Comparison of ENCODE assay signal across 13 mouse cellular contexts in genomic region chr2:59422291-59423242, GRCm38 (mm10).
A peak's percentile ranks its signal among the peaks of the same experiment; 100 is the strongest.
DNase-seq lines count a peak whose midpoint lies in the region; ATAC-seq lines count a peak whose summit lies in the region.
"Had no signal": no experiment of that assay in that cellular context is flagged by ENCODE, and none has a peak within 500 bp of the region (broad histone marks: within the 10 kb centered on the region; RNA-seq: fewer than 3 reads in every experiment).

No protein-coding gene starts in this region.

- no peak overlapping the region for H3K9ac ChIP-seq in embryonic facial prominence, embryonic 13.5 days
- no peak overlapping the region for H3K9ac ChIP-seq in lung, embryonic 16.5 days (ENCODE audit: low read length)
- H3K9ac ChIP-seq in intestine, embryonic 15.5 days, result no peak overlapping the region
- no peak overlapping the region for H3K9ac ChIP-seq in stomach, embryonic 16.5 days (ENCODE audit: low read length)
- H3K9ac ChIP-seq in hindbrain, embryonic 14.5 days, result no peak overlapping the region
- H3K9ac ChIP-seq: forebrain, postnatal 0 days; neural tube, embryonic 12.5 days had no signal

- H3K36me3 ChIP-seq in embryonic facial prominence, embryonic 13.5 days, result no peaks in the 10 kb centered on the region
- H3K36me3 ChIP-seq in embryonic facial prominence, embryonic 10.5 days (replicated peaks), result no peaks in the 10 kb centered on the region
- H3K36me3 ChIP-seq in lung, embryonic 16.5 days (ENCODE audit: control insufficient read depth, insufficient read depth, low read length), result no peaks in the 10 kb centered on the region
- no peaks in the 10 kb centered on the region for H3K36me3 ChIP-seq in intestine, embryonic 15.5 days
- H3K36me3 ChIP-seq in stomach, embryonic 16.5 days (ENCODE audit: control insufficient read depth, insufficient read depth, low read length), result no peaks in the 10 kb centered on the region
- no peaks in the 10 kb centered on the region for H3K36me3 ChIP-seq in hindbrain, embryonic 14.5 days (replicated peaks; ENCODE audit: control insufficient read depth, insufficient read depth)
- H3K36me3 ChIP-seq: hindbrain, embryonic 10.5 days; neural tube, embryonic 12.5 days had no signal

- no peaks in the 10 kb centered on the region for H3K27me3 ChIP-seq in embryonic facial prominence, embryonic 13.5 days
- H3K27me3 ChIP-seq in embryonic facial prominence, embryonic 10.5 days (replicated peaks; ENCODE audit: low read depth, poor library complexity, severe bottlenecking), result no peaks in the 10 kb centered on the region
- H3K27me3 ChIP-seq in lung, embryonic 16.5 days (ENCODE audit: control insufficient read depth, insufficient read depth, low read depth, low read length), result no peaks in the 10 kb centered on the region
- H3K27me3 ChIP-seq in intestine, embryonic 15.5 days (replicated peaks), result no peaks in the 10 kb centered on the region
- no peaks in the 10 kb centered on the region for H3K27me3 ChIP-seq in stomach, embryonic 16.5 days (ENCODE audit: control insufficient read depth, insufficient read depth, low read length)
- H3K27me3 ChIP-seq in hindbrain, embryonic 14.5 days (ENCODE audit: control insufficient read depth, insufficient read depth, low read length), result no peaks in the 10 kb centered on the region
- H3K27me3 ChIP-seq: neural tube, embryonic 12.5 days had no signal

- H3K4me3 ChIP-seq in embryonic facial prominence, embryonic 13.5 days, result no peak overlapping the region
- H3K4me3 ChIP-seq in embryonic facial prominence, embryonic 10.5 days, result no peak overlapping the region
- no peak overlapping the region for H3K4me3 ChIP-seq in lung, embryonic 16.5 days (ENCODE audit: low read length)
- H3K4me3 ChIP-seq in intestine, embryonic 15.5 days (replicated peaks), result no peak overlapping the region
- H3K4me3 ChIP-seq in stomach, embryonic 16.5 days (replicated peaks; ENCODE audit: low read length), result no peak overlapping the region
- no peak overlapping the region for H3K4me3 ChIP-seq in hindbrain, embryonic 14.5 days (replicated peaks; ENCODE audit: low read length)
- H3K4me3 ChIP-seq: hindbrain, embryonic 10.5 days; megakaryocyte, embryonic 14.5 days; neural tube, embryonic 12.5 days had no signal

- WGBS in embryonic facial prominence, embryonic 13.5 days, result 61% methylated on average over 10 of the region's 10 CpGs
- 76% methylated on average over 10 of the region's 10 CpGs for WGBS in embryonic facial prominence, embryonic 10.5 days
- 69% methylated on average over 10 of the region's 10 CpGs for WGBS in lung, embryonic 16.5 days
- 52% methylated on average over 10 of the region's 10 CpGs for WGBS in intestine, embryonic 15.5 days
- WGBS in stomach, embryonic 16.5 days, result 61% methylated on average over 10 of the region's 10 CpGs
- 82% methylated on average over 10 of the region's 10 CpGs for WGBS in hindbrain, embryonic 14.5 days

- peaks cover 16% of the 10 kb centered on the region for H3K4me1 ChIP-seq in embryonic facial prominence, embryonic 13.5 days
- H3K4me1 ChIP-seq in embryonic facial prominence, embryonic 10.5 days, result peaks cover 19% of the 10 kb centered on the region
- peaks cover 6% of the 10 kb centered on the region; the same call in 1 of the 2 replicates for H3K4me1 ChIP-seq in lung, embryonic 16.5 days (replicated peaks; ENCODE audit: control insufficient read depth, insufficient read depth, low read length)
- peaks cover 6% of the 10 kb centered on the region for H3K4me1 ChIP-seq in intestine, embryonic 15.5 days (replicated peaks)
- peaks cover 15% of the 10 kb centered on the region for H3K4me1 ChIP-seq in stomach, embryonic 16.5 days (ENCODE audit: control insufficient read depth, insufficient read depth, low read length)
- no peaks in the 10 kb centered on the region for H3K4me1 ChIP-seq in hindbrain, embryonic 14.5 days (replicated peaks; ENCODE audit: control insufficient read depth, insufficient read depth, low read length)
- H3K4me1 ChIP-seq: megakaryocyte, embryonic 14.5 days had no signal

- H3K4me2 ChIP-seq in embryonic facial prominence, embryonic 13.5 days, result no peak overlapping the region
- H3K4me2 ChIP-seq in lung, embryonic 16.5 days (ENCODE audit: low read depth, low read length), result no peak overlapping the region
- no peak overlapping the region for H3K4me2 ChIP-seq in intestine, embryonic 15.5 days (replicated peaks)
- no peak overlapping the region for H3K4me2 ChIP-seq in stomach, embryonic 16.5 days (ENCODE audit: low read depth, low read length)
- H3K4me2 ChIP-seq in hindbrain, embryonic 14.5 days (replicated peaks), result no peak overlapping the region
- H3K4me2 ChIP-seq: neural tube, embryonic 12.5 days had no signal

- H3K9me3 ChIP-seq in embryonic facial prominence, embryonic 13.5 days, result no peaks in the 10 kb centered on the region
- H3K9me3 ChIP-seq in embryonic facial prominence, embryonic 10.5 days, result no peaks in the 10 kb centered on the region
- no peaks in the 10 kb centered on the region for H3K9me3 ChIP-seq in lung, embryonic 16.5 days (ENCODE audit: control insufficient read depth, low read length)
- no peaks in the 10 kb centered on the region for H3K9me3 ChIP-seq in intestine, embryonic 15.5 days
- no peaks in the 10 kb centered on the region for H3K9me3 ChIP-seq in stomach, embryonic 16.5 days (replicated peaks; ENCODE audit: control insufficient read depth, low read length)
- no peaks in the 10 kb centered on the region for H3K9me3 ChIP-seq in hindbrain, embryonic 14.5 days (ENCODE audit: control insufficient read depth, low read length)
- H3K9me3 ChIP-seq: hindbrain, embryonic 10.5 days; neural tube, embryonic 12.5 days had no signal

- no peak for ATAC-seq in embryonic facial prominence, embryonic 13.5 days (ENCODE audit: insufficient number of reproducible peaks, insufficient read depth, low FRiP score, low TSS enrichment, low read depth)
- ATAC-seq in lung, embryonic 16.5 days (ENCODE audit: low read depth), result peak; percentile 59
- peak; percentile 64 for ATAC-seq in intestine, embryonic 15.5 days
- ATAC-seq in stomach, embryonic 16.5 days (ENCODE audit: insufficient read depth, low FRiP score), result peak; percentile 53; the same call in 1 of the 2 replicates
- no peak for ATAC-seq in hindbrain, embryonic 14.5 days (ENCODE audit: low FRiP score)
- ATAC-seq: forebrain, postnatal 0 days had no signal

- 0 out of 2 replicates have a peak overlapping the region, but pooled peaks have one; percentile 16 for H3K27ac ChIP-seq in embryonic facial prominence, embryonic 13.5 days
- no peak overlapping the region for H3K27ac ChIP-seq in embryonic facial prominence, embryonic 10.5 days (replicated peaks)
- peak overlapping the region; percentile 82 for H3K27ac ChIP-seq in lung, embryonic 16.5 days (ENCODE audit: low read length)
- peak overlapping the region; percentile 73 for H3K27ac ChIP-seq in intestine, embryonic 15.5 days
- peak overlapping the region; percentile 83 for H3K27ac ChIP-seq in stomach, embryonic 16.5 days (ENCODE audit: low read length)
- no peak overlapping the region for H3K27ac ChIP-seq in hindbrain, embryonic 14.5 days
- H3K27ac ChIP-seq: hindbrain, embryonic 10.5 days; neural tube, embryonic 12.5 days had no signal

- no peak for DNase-seq in embryonic facial prominence, embryonic 10.5 days (ENCODE audit: low spot score)
- no peak for DNase-seq in lung, postnatal 10 days
- no peak for DNase-seq in hindbrain, embryonic 14.5 days (ENCODE audit: low spot score)
- DNase-seq in frontal cortex, postnatal 25 days (ENCODE audit: low spot score in 2 of 2), result no peak
- DNase-seq: forebrain, postnatal 0 days; liver had no signal

Comparison
In these comparisons a context has a peak if more than half of its experiments do, and no peak if none do; other contexts are left out.
1. H3K27ac ChIP-seq: peak in embryonic facial prominence, embryonic 13.5 days (single experiment), lung, embryonic 16.5 days (single experiment), intestine, embryonic 15.5 days (single experiment) and stomach, embryonic 16.5 days (single experiment); none in embryonic facial prominence, embryonic 10.5 days (single experiment) and hindbrain, embryonic 14.5 days (single experiment).
2. ATAC-seq: peak in lung, embryonic 16.5 days (single experiment), intestine, embryonic 15.5 days (single experiment) and stomach, embryonic 16.5 days (single experiment); none in embryonic facial prominence, embryonic 13.5 days (single experiment) and hindbrain, embryonic 14.5 days (single experiment).